Mouse (Mus musculus) megakaryocyte, embryonic 14.5 days (primary cell): ENCODE results near the gene Pld5.

Experiments
- FLI1 ChIP-seq: IDR thresholded peaks from 2 replicates; pipeline ENCODE4 v1.6.1; 2012; ENCODE audit warnings: low read length, inconsistent platforms, mixed read lengths
- GATA1 ChIP-seq: IDR thresholded peaks from 3 replicates; pipeline ENCODE4 v1.6.1; 2012; ENCODE audit warnings: mixed read lengths, low read length, inconsistent platforms, borderline replicate concordance

- TF ChIP-seq GATA1 (no peak), FLI1 (no peak)
Measured at GRCm38 (mm10) chr1:175967004-175967745, 307.9 kb downstream of the Pld5 start.
